Mouse (Mus musculus) CH12.LX (cell line): ENCODE data around the gene Dpyd.

Source experiments
- CTCF ChIP-seq, 2 experiments: IDR thresholded peaks in 1 of 2; conservative IDR thresholded peaks in 1 of 2; 2 replicates each; pipeline ENCODE4 v1.5.1; 2011 to 2012; ENCODE audit warnings: low read depth in 2 of 2, low read length in 2 of 2, improper control_type of control experiment in 1 of 2, inconsistent platforms in 1 of 2, mild to moderate bottlenecking in 1 of 2, moderate library complexity in 1 of 2
- EP300 ChIP-seq: IDR thresholded peaks from 2 replicates; pipeline ENCODE4 v1.6.1; 2011; ENCODE audit warnings: low read length, improper control_type of control experiment
- KAT2A ChIP-seq: IDR thresholded peaks from 2 replicates; pipeline ENCODE4 v1.6.1; 2012; ENCODE audit warnings: low read length, improper control_type of control experiment, inconsistent platforms; ENCODE audit not compliant: insufficient replicate concordance
- POLR2A ChIP-seq: IDR thresholded peaks from 2 replicates; pipeline ENCODE4 v1.6.1; 2011; ENCODE audit warnings: low read depth, mild to moderate bottlenecking, improper control_type of control experiment, low read length
- SMC3 ChIP-seq: IDR thresholded peaks from 2 replicates; pipeline ENCODE4 v1.6.1; 2011; ENCODE audit warnings: low read depth, low read length, improper control_type of control experiment
- USF1 ChIP-seq: IDR thresholded peaks from 2 replicates; pipeline ENCODE4 v1.6.1; 2014; ENCODE audit warnings: low read depth, mild to moderate bottlenecking, inconsistent platforms, low read length, improper control_type of control experiment
- USF2 ChIP-seq: conservative IDR thresholded peaks from 2 replicates; pipeline ENCODE4 v1.6.1; 2011; ENCODE audit warnings: low read depth, low read length, improper control_type of control experiment

- TF ChIP-seq POLR2A: no peak
- TF ChIP-seq KAT2A: no peak
- TF ChIP-seq CTCF (conservative IDR thresholded peaks at IDR 0.05 in 1 of 2, IDR thresholded peaks at IDR 0.05 in 1 of 2; ENCODE audit: low read depth in 2 of 2, low read length in 2 of 2): no peak
- no peak for TF ChIP-seq EP300
- TF ChIP-seq USF2: no peak
- TF ChIP-seq USF1: no peak
- TF ChIP-seq SMC3: no peak
Measured at GRCm38 (mm10) chr3:119194071-119194470, 632.1 kb downstream of the Dpyd start.
